Mouse (Mus musculus) forebrain, embryonic 10.5 days (tissue): ENCODE data around the gene Trmt1. TPM values are rescaled to one million over a fixed set of nuclear protein-coding genes. Genes with fewer than 3 reads are reported as not detected.
A peak's percentile ranks its signal among the peaks of the same experiment; 100 is the strongest.

Experiments used
- DNase-seq: peaks from one replicate; pipeline ENCODE4 v3.0.0-alpha.2; 2017; ENCODE audit warnings: low spot score; ENCODE audit errors: extremely low spot score
- H3K27ac ChIP-seq: fragments of 300-500 bp; sonication (generic); 2 replicates; pipeline ENCODE4 v1.5.1; 2016; ENCODE audit warnings: mild to moderate bottlenecking
- H3K27me3 ChIP-seq: fragments of 300-500 bp; sonication (generic); 2 replicates; pipeline ENCODE4 v1.6.1; 2016; ENCODE audit warnings: mild to moderate bottlenecking; ENCODE audit not compliant: poor library complexity, severe bottlenecking
- H3K36me3 ChIP-seq: fragments of 300-500 bp; sonication (generic); replicated peaks from 2 replicates; pipeline ENCODE4 v1.6.1; 2016; ENCODE audit warnings: mild to moderate bottlenecking, moderate library complexity
- H3K4me1 ChIP-seq: fragments of 300-500 bp; sonication (generic); 2 replicates; pipeline ENCODE4 v1.6.1; 2016
- H3K4me3 ChIP-seq: fragments of 300-500 bp; sonication (generic); 2 replicates; pipeline ENCODE4 v1.5.1; 2016; ENCODE audit warnings: mild to moderate bottlenecking, moderate library complexity
- H3K9me3 ChIP-seq: fragments of 300-500 bp; sonication (generic); 2 replicates; pipeline ENCODE4 v1.6.1; 2016; ENCODE audit warnings: mild to moderate bottlenecking, moderate library complexity
- WGBS: fragments of 180-500 bp; shearing (Covaris S2); methylation state at CpG from one replicate; pipeline ENCODE4 v1.1.7; 2016; 5-methylcytosine and 5-hydroxymethylcytosine counted together
- polyA plus RNA-seq: library from polyadenylated mRNA; unstranded; fragments of >200 nt; fragmentation: Nextera tagmentation; extraction: Ambion mirVana; gene quantifications from 2 replicates; pipeline ENCODE4 v1.2.1, GENCODE M21; 2016

Gene Trmt1
- polyA plus RNA-seq, 1 experiment from 2014 or later: 68.8 TPM

GRCm38 (mm10) chr8:84702561-84702960 lies 16.5 kb downstream of the Trmt1 start:
- H3K9me3 ChIP-seq: no peaks in the 10 kb centered on the region
- no peak for DNase-seq
- peaks cover 84% of the 10 kb centered on the region for H3K27me3 ChIP-seq
- H3K36me3 ChIP-seq: peaks cover 27% of the 10 kb centered on the region
- 75% methylated on average over 9 of the region's 9 CpGs for WGBS
- H3K27ac ChIP-seq: peak overlapping the region; percentile 72; the same call in 1 of the 2 replicates
- H3K4me1 ChIP-seq: peaks cover 53% of the 10 kb centered on the region
- peak overlapping the region; percentile 38 for H3K4me3 ChIP-seq

DNA sequence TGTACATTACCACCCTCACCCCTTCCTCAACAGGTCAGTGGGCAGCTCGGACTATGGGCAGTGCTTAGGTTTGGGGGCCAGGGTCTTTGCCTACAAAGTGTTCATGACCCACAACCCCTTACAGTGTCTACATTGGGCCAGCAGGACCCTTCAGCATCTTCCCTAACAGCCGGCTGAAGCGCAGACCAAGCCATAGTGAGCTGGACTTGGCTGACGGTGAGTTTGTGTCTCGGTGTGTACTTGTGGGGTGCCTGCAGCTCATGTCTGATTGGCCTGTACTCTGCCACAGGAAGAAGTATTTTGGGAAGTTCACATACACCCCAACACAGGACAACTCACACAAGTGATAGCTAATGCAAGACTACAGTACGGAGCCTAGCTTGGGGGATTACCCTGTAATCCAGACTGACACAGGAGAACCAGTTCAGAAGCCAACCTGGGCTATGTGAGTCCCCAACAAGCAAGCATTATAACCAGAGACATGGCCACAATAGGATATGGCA lies 16.9 kb downstream of the Trmt1 start:
- no peaks in the 10 kb centered on the region for H3K9me3 ChIP-seq
- H3K36me3 ChIP-seq: peaks cover 22% of the 10 kb centered on the region
- H3K27me3 ChIP-seq: peaks cover 89% of the 10 kb centered on the region
- H3K4me1 ChIP-seq: peaks cover 58% of the 10 kb centered on the region
- 78% methylated on average over 6 of the region's 6 CpGs for WGBS
- peak overlapping the region; percentile 38 for H3K4me3 ChIP-seq
- DNase-seq: no peak
- H3K27ac ChIP-seq: peak overlapping the region; percentile 72; the same call in 1 of the 2 replicates

GRCm38 (mm10) chr8:84703466-84704249 lies 17.6 kb downstream of the Trmt1 start:
- Histone ChIP-seq H3K4me1 (peaks cover 64% of the 10 kb centered on the region), H3K9me3 (no peaks in the 10 kb centered on the region), H3K36me3 (peaks cover 16% of the 10 kb centered on the region), H3K27me3 (peaks cover 95% of the 10 kb centered on the region), H3K4me3 (peak overlapping the region; percentile 44), H3K27ac (peak overlapping the region; percentile 72)
- 7% methylated on average over 38 of the region's 38 CpGs for WGBS
- peak; percentile 21 for DNase-seq

DNA sequence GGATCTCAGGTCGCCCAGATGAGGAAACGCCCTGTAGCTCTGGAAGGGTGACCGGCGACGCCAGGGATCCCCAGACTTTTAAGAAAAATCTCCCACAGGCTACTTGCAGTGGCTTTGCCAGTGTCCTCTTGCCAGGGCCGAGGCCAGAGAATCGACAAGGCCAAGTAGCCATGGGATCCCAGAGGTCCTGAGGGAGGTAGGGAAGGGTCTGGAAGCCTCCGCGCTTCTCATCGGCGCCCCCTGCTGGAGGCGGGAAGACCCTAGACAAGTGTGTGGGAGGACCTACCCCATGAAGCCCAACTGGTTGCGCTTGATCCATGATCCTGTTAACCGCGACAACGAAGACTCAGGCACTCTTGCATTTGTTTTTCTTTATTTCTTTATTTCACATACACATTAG lies 18.2 kb downstream of the Trmt1 start:
- Histone ChIP-seq H3K36me3 (peaks cover 9% of the 10 kb centered on the region), H3K27me3 (peaks cover 100% of the 10 kb centered on the region), H3K9me3 (no peaks in the 10 kb centered on the region), H3K4me1 (peaks cover 71% of the 10 kb centered on the region), H3K4me3 (peak overlapping the region; percentile 44), H3K27ac (peak overlapping the region; percentile 72)
- peak; percentile 83 for DNase-seq
- WGBS: under 1% methylated on average over 16 of the region's 16 CpGs

DNA sequence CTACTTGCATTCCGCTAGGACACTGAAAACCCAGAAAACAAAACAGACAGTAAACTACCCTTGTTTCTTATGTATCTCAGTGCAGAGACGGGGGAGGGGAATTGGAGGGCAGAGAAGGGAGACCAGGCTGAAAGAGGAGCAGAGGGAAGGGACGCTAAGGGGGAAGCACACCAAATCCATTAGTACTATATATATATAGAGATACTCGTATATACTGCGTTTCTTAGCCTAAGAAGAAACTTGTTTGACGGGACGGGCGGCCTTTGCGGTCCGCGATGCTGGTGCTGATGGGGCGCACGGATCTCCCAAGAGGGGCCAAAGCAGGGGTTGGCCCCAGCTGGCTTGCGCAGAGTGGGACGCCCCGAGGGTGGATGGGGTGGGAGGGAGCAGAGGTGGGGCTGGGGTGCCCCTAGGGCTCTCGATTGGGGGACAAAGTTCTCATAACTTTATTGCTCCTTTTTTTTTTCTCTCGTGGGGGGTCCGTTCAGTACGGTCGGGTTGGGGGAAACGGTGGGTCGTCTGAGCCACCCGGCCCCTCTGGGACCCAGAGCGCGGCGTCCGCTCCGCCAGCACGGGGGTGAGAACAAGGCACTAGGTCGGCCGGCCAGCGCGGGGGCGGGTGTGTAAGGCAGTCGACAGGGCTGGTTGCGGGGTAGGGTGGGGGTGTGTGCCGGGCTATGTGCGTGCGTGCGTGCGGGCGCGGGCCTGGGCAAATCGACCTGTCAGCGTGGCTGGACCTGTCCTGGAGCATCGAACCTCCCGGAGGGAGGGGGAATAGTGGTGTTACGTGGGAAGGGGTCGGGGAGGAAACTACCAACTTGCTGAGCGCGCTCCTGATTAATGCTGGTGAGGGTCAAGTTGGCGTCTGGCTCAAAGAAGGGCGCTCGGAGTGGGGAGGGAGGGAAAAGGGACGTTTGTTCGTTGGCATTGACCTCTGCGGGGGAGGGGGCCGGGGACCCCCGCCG lies 19.0 kb downstream of the Trmt1 start:
- peaks cover 75% of the 10 kb centered on the region for H3K4me1 ChIP-seq
- 2% methylated on average over 61 of the region's 61 CpGs for WGBS
- peaks cover under 1% of the 10 kb centered on the region for H3K36me3 ChIP-seq
- DNase-seq: peak; percentile 35
- peak overlapping the region; percentile 44 for H3K4me3 ChIP-seq
- H3K27me3 ChIP-seq: peaks cover 100% of the 10 kb centered on the region
- H3K27ac ChIP-seq: peak overlapping the region; percentile 76
- H3K9me3 ChIP-seq: no peaks in the 10 kb centered on the region

GRCm38 (mm10) chr8:84705960-84706359 lies 19.9 kb downstream of the Trmt1 start:
- Histone ChIP-seq H3K9me3 (no peaks in the 10 kb centered on the region), H3K36me3 (no peaks in the 10 kb centered on the region), H3K4me1 (peaks cover 78% of the 10 kb centered on the region), H3K27ac (peak overlapping the region; percentile 76; the same call in 1 of the 2 replicates), H3K4me3 (peak overlapping the region; percentile 44), H3K27me3 (peaks cover 100% of the 10 kb centered on the region)
- DNase-seq: no peak
- under 1% methylated on average over 12 of the region's 12 CpGs for WGBS

- Histone ChIP-seq H3K36me3 (no peaks in the 10 kb centered on the region), H3K27ac (peak overlapping the region; percentile 78), H3K27me3 (peaks cover 100% of the 10 kb centered on the region), H3K4me1 (peaks cover 78% of the 10 kb centered on the region), H3K9me3 (no peaks in the 10 kb centered on the region), H3K4me3 (peak overlapping the region; percentile 39)
- DNase-seq: peak; percentile 64
- under 1% methylated on average over 45 of the region's 45 CpGs for WGBS
These were observed 20.6 kb downstream of the Trmt1 start for GRCm38 (mm10) chr8:84706610-84707266.

GRCm38 (mm10) chr8:84707267-84707883 lies 21.3 kb downstream of the Trmt1 start:
- Histone ChIP-seq H3K36me3 (no peaks in the 10 kb centered on the region), H3K27ac (peak overlapping the region; percentile 78), H3K4me1 (peaks cover 81% of the 10 kb centered on the region), H3K4me3 (peak overlapping the region; percentile 39), H3K9me3 (no peaks in the 10 kb centered on the region), H3K27me3 (peaks cover 100% of the 10 kb centered on the region)
- WGBS: 2% methylated on average over 22 of the region's 22 CpGs
- DNase-seq: no peak

DNA sequence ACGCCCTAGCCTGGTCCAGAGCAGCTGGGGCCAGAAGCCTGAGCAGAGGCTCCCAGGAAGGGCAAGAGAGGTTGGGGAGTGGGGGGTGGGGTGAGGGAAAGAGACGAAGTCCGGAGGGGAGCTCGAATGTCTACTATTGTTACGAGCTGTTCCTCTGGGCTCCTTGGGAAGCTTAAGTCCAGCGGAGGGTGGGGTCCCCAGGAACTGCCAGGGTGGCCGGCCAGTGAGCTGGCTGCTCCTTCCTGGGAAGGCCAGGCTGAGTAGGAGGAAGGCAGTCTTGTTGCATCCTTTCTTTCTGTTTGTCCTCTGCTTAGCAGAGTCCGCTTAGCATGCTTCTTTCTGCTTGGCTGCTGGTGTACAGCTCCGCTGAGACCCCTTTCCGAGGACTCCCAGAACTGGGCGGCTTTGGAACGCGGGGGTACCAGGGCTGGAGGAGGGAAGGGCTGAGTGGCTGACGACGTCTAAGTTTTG lies 22.0 kb downstream of the Trmt1 start:
- no peak for DNase-seq
- peak overlapping the region; percentile 39 for H3K4me3 ChIP-seq
- WGBS: 0% methylated on average over 15 of the region's 15 CpGs

DNA sequence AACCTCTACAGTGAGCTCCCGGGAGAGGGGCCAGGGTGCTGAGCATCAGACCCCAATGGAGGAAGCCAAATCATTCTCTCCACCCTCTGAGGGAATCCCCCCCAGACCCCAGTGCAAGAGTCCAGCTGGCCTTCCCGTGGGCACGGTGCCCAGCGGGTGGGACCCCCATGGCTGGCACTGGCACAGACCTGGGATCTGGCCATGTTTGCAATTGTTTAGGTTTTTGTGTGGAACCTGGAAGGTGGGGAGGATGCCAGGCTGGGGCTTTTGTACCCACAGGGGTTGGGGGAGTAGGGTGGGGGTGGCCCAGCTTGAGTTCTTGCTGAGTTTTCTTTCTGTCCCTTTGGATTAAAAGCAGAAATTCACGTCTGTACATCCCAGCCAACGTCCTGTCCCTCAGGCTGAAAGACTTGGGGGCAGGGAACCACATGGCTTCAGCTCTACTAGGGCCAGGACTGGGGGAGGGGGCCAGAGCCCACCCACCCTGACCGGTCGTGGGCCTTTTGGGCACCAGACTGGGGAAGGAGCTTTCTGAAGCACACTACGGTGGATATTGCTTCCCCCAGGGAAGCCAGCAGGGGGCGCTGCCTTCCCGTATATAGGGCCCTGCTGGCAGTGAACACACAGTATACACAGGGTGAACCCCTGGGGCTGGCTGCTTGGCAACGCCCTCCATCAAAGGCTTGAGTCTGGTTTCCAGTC lies 22.8 kb downstream of the Trmt1 start:
- H3K4me1 ChIP-seq: peaks cover 93% of the 10 kb centered on the region
- H3K36me3 ChIP-seq: no peaks in the 10 kb centered on the region
- DNase-seq: peak; percentile 90
- 11% methylated on average over 12 of the region's 12 CpGs for WGBS
- H3K4me3 ChIP-seq: peak overlapping the region; percentile 4; the same call in 1 of the 2 replicates
- H3K9me3 ChIP-seq: no peaks in the 10 kb centered on the region
- peaks cover 100% of the 10 kb centered on the region for H3K27me3 ChIP-seq
- peak overlapping the region; percentile 70 for H3K27ac ChIP-seq

More for the DNA sequence above, 22.0 kb downstream of the Trmt1 start:
- Histone ChIP-seq H3K36me3 (no peaks in the 10 kb centered on the region), H3K9me3 (no peaks in the 10 kb centered on the region), H3K27ac (peak overlapping the region; percentile 78), H3K4me1 (peaks cover 89% of the 10 kb centered on the region), H3K27me3 (peaks cover 100% of the 10 kb centered on the region)

GRCm38 (mm10) chr8:84709931-84710330 lies 23.8 kb downstream of the Trmt1 start:
- whole genome bisulfite sequencing: 98% methylated on average over 1 of the region's 1 CpGs
- Histone ChIP-seq H3K4me3 (no peak overlapping the region), H3K9me3 (no peaks in the 10 kb centered on the region), H3K27me3 (peaks cover 100% of the 10 kb centered on the region), H3K36me3 (no peaks in the 10 kb centered on the region), H3K27ac (peak overlapping the region; percentile 70; the same call in 1 of the 2 replicates), H3K4me1 (peaks cover 93% of the 10 kb centered on the region)
- DNase-seq: no peak
